Mouse (Mus musculus): ENCODE measurements around the gene Tiam1. TPM values are rescaled to one million over a fixed set of nuclear protein-coding genes. Genes with fewer than 3 reads are reported as not detected.

Tiam1 gene
- polyA plus RNA-seq, 1 experiment from 2014 or later: 59.7 TPM

- no peak overlapping the region for H3K4me3 ChIP-seq (replicated peaks)
- ATAC-seq (ENCODE audit: insufficient number of reproducible peaks, insufficient read depth, low FRiP score, low TSS enrichment, low read depth): no peak
- H3K9ac ChIP-seq (replicated peaks): no peak overlapping the region
- no peaks in the 10 kb centered on the region for H3K9me3 ChIP-seq
- no peak overlapping the region for H3K27ac ChIP-seq
- H3K4me2 ChIP-seq: no peak overlapping the region
- peaks cover 27% of the 10 kb centered on the region for H3K4me1 ChIP-seq (replicated peaks)
- H3K27me3 ChIP-seq: no peaks in the 10 kb centered on the region
- 82% methylated on average over 3 of the region's 3 CpGs for WGBS
- peaks cover 45% of the 10 kb centered on the region for H3K36me3 ChIP-seq
These were observed 278.9 kb downstream of the Tiam1 start for GRCm38 (mm10) chr16:89864710-89865109.

- H3K4me1 ChIP-seq (replicated peaks): peaks cover 27% of the 10 kb centered on the region
- H3K36me3 ChIP-seq: peaks cover 56% of the 10 kb centered on the region
- ATAC-seq (ENCODE audit: insufficient number of reproducible peaks, insufficient read depth, low FRiP score, low TSS enrichment, low read depth): no peak
- H3K4me3 ChIP-seq (replicated peaks): no peak overlapping the region
- no peak overlapping the region for H3K27ac ChIP-seq
- no peaks in the 10 kb centered on the region for H3K9me3 ChIP-seq
- H3K9ac ChIP-seq (replicated peaks): no peak overlapping the region
- H3K27me3 ChIP-seq: no peaks in the 10 kb centered on the region
- no peak overlapping the region for H3K4me2 ChIP-seq
- WGBS: 84% methylated on average over 5 of the region's 5 CpGs
These were observed 280.3 kb downstream of the Tiam1 start for GRCm38 (mm10) chr16:89863264-89863663.

- no peak for ATAC-seq (ENCODE audit: insufficient number of reproducible peaks, insufficient read depth, low FRiP score, low TSS enrichment, low read depth)
- Histone ChIP-seq H3K36me3 (peaks cover 57% of the 10 kb centered on the region), H3K4me3 (replicated peaks) (no peak overlapping the region), H3K27ac (no peak overlapping the region), H3K9me3 (no peaks in the 10 kb centered on the region), H3K27me3 (no peaks in the 10 kb centered on the region), H3K9ac (replicated peaks) (no peak overlapping the region), H3K4me1 (replicated peaks) (peaks cover 27% of the 10 kb centered on the region), H3K4me2 (no peak overlapping the region)
- 65% methylated on average over 5 of the region's 5 CpGs for WGBS
These were observed 282.0 kb downstream of the Tiam1 start for GRCm38 (mm10) chr16:89861531-89861930.

- Histone ChIP-seq H3K9me3 (no peaks in the 10 kb centered on the region), H3K27me3 (no peaks in the 10 kb centered on the region), H3K4me1 (replicated peaks) (peaks cover 27% of the 10 kb centered on the region), H3K36me3 (peaks cover 60% of the 10 kb centered on the region), H3K4me2 (no peak overlapping the region), H3K9ac (replicated peaks) (no peak overlapping the region), H3K4me3 (replicated peaks) (no peak overlapping the region), H3K27ac (no peak overlapping the region)
- no peak for ATAC-seq (ENCODE audit: insufficient number of reproducible peaks, insufficient read depth, low FRiP score, low TSS enrichment, low read depth)
- 68% methylated on average over 6 of the region's 6 CpGs for WGBS
These were observed 282.9 kb downstream of the Tiam1 start for GRCm38 (mm10) chr16:89860708-89861107.

- Histone ChIP-seq H3K27ac (no peak overlapping the region), H3K4me1 (replicated peaks) (peaks cover 22% of the 10 kb centered on the region), H3K9me3 (no peaks in the 10 kb centered on the region), H3K9ac (replicated peaks) (no peak overlapping the region), H3K4me3 (replicated peaks) (no peak overlapping the region), H3K4me2 (no peak overlapping the region), H3K36me3 (peaks cover 64% of the 10 kb centered on the region), H3K27me3 (no peaks in the 10 kb centered on the region)
- ATAC-seq (ENCODE audit: insufficient number of reproducible peaks, insufficient read depth, low FRiP score, low TSS enrichment, low read depth): no peak
- 86% methylated on average over 3 of the region's 3 CpGs for WGBS
These were observed 285.9 kb downstream of the Tiam1 start for GRCm38 (mm10) chr16:89857666-89858065.

GRCm38 (mm10) chr16:89854731-89855130 lies 288.8 kb downstream of the Tiam1 start:
- Histone ChIP-seq H3K27me3 (no peaks in the 10 kb centered on the region), H3K36me3 (peaks cover 65% of the 10 kb centered on the region), H3K4me2 (no peak overlapping the region), H3K9me3 (no peaks in the 10 kb centered on the region), H3K4me1 (replicated peaks) (peaks cover 4% of the 10 kb centered on the region), H3K9ac (replicated peaks) (no peak overlapping the region), H3K27ac (no peak overlapping the region), H3K4me3 (replicated peaks) (no peak overlapping the region)
- no peak for ATAC-seq (ENCODE audit: insufficient number of reproducible peaks, insufficient read depth, low FRiP score, low TSS enrichment, low read depth)
- WGBS: 88% methylated on average over 8 of the region's 8 CpGs

GRCm38 (mm10) chr16:89851333-89851732 lies 292.2 kb downstream of the Tiam1 start:
- H3K9ac ChIP-seq (replicated peaks): no peak overlapping the region
- 0 out of 2 replicates have a peak, but pooled peaks cover 8% of the 10 kb centered on the region for H3K9me3 ChIP-seq
- no peak overlapping the region for H3K27ac ChIP-seq
- H3K4me1 ChIP-seq (replicated peaks): peaks cover 8% of the 10 kb centered on the region
- H3K36me3 ChIP-seq: peaks cover 63% of the 10 kb centered on the region
- no peak for ATAC-seq (ENCODE audit: insufficient number of reproducible peaks, insufficient read depth, low FRiP score, low TSS enrichment, low read depth)
- no peak overlapping the region for H3K4me2 ChIP-seq
- H3K27me3 ChIP-seq: no peaks in the 10 kb centered on the region
- no peak overlapping the region for H3K4me3 ChIP-seq (replicated peaks)
- 65% methylated on average over 9 of the region's 9 CpGs for WGBS

GRCm38 (mm10) chr16:89848651-89849597 lies 294.6 kb downstream of the Tiam1 start:
- H3K36me3 ChIP-seq: peaks cover 46% of the 10 kb centered on the region
- no peak for ATAC-seq (ENCODE audit: insufficient number of reproducible peaks, insufficient read depth, low FRiP score, low TSS enrichment, low read depth)
- 0 out of 2 replicates have a peak, but pooled peaks cover 8% of the 10 kb centered on the region for H3K9me3 ChIP-seq
- no peak overlapping the region; the same call in 1 of the 2 replicates for H3K27ac ChIP-seq
- no peak overlapping the region for H3K4me3 ChIP-seq (replicated peaks)
- H3K4me2 ChIP-seq: no peak overlapping the region
- no peak overlapping the region for H3K9ac ChIP-seq (replicated peaks)
- H3K4me1 ChIP-seq (replicated peaks): peaks cover 19% of the 10 kb centered on the region
- 88% methylated on average over 19 of the region's 19 CpGs for WGBS
- no peaks in the 10 kb centered on the region for H3K27me3 ChIP-seq

GRCm38 (mm10) chr16:89848179-89848578 lies 295.4 kb downstream of the Tiam1 start:
- WGBS: 95% methylated on average over 3 of the region's 3 CpGs
- Histone ChIP-seq H3K9ac (replicated peaks) (no peak overlapping the region), H3K4me3 (replicated peaks) (no peak overlapping the region), H3K27me3 (no peaks in the 10 kb centered on the region), H3K4me1 (replicated peaks) (peaks cover 22% of the 10 kb centered on the region), H3K36me3 (peaks cover 44% of the 10 kb centered on the region), H3K4me2 (no peak overlapping the region), H3K27ac (no peak overlapping the region), H3K9me3 (0 out of 2 replicates have a peak, but pooled peaks cover 8% of the 10 kb centered on the region)
- ATAC-seq (ENCODE audit: insufficient number of reproducible peaks, insufficient read depth, low FRiP score, low TSS enrichment, low read depth): no peak

GRCm38 (mm10) chr16:89845461-89845860 lies 298.1 kb downstream of the Tiam1 start:
- no peak for ATAC-seq (ENCODE audit: insufficient number of reproducible peaks, insufficient read depth, low FRiP score, low TSS enrichment, low read depth)
- peaks cover 35% of the 10 kb centered on the region for H3K36me3 ChIP-seq
- H3K4me1 ChIP-seq (replicated peaks): peaks cover 22% of the 10 kb centered on the region
- H3K4me2 ChIP-seq: no peak overlapping the region
- H3K9ac ChIP-seq (replicated peaks): no peak overlapping the region
- no peaks in the 10 kb centered on the region for H3K27me3 ChIP-seq
- 73% methylated on average over 8 of the region's 8 CpGs for WGBS
- H3K4me3 ChIP-seq (replicated peaks): no peak overlapping the region
- 0 out of 2 replicates have a peak, but pooled peaks cover 8% of the 10 kb centered on the region for H3K9me3 ChIP-seq
- H3K27ac ChIP-seq: no peak overlapping the region

- no peak overlapping the region for H3K4me2 ChIP-seq
- no peaks in the 10 kb centered on the region for H3K27me3 ChIP-seq
- H3K4me3 ChIP-seq (replicated peaks): no peak overlapping the region
- 51% methylated on average over 5 of the region's 5 CpGs for WGBS
- peaks cover 31% of the 10 kb centered on the region for H3K36me3 ChIP-seq
- no peak overlapping the region for H3K27ac ChIP-seq
- 0 out of 2 replicates have a peak, but pooled peaks cover 8% of the 10 kb centered on the region for H3K9me3 ChIP-seq
- ATAC-seq (ENCODE audit: insufficient number of reproducible peaks, insufficient read depth, low FRiP score, low TSS enrichment, low read depth): peak; percentile 54
- H3K9ac ChIP-seq (replicated peaks): no peak overlapping the region
- H3K4me1 ChIP-seq (replicated peaks): peaks cover 16% of the 10 kb centered on the region
These were observed 299.0 kb downstream of the Tiam1 start for GRCm38 (mm10) chr16:89844580-89844979.
